Mouse (Mus musculus): ENCODE data around the gene 0610040J01Rik.
"Not testable (repeated sequence)": the region's sequence is repeated elsewhere in the genome, so short reads cannot be mapped to it uniquely, and the experiment has no call there.

Gene 0610040J01Rik

GRCm38 (mm10) chr5:63847541-63848226, 35.5 kb downstream of the 0610040J01Rik start:
- H3K27me3 ChIP-seq (ENCODE audit: control insufficient read depth, insufficient read depth, low read length, poor library complexity, severe bottlenecking): no peaks in the 10 kb centered on the region
- no peaks in the 10 kb centered on the region for H3K36me3 ChIP-seq (ENCODE audit: control insufficient read depth, insufficient read depth, low read length, poor library complexity, severe bottlenecking)
- DNase-seq (ENCODE audit: low read depth, low spot score): no peak

DNA sequence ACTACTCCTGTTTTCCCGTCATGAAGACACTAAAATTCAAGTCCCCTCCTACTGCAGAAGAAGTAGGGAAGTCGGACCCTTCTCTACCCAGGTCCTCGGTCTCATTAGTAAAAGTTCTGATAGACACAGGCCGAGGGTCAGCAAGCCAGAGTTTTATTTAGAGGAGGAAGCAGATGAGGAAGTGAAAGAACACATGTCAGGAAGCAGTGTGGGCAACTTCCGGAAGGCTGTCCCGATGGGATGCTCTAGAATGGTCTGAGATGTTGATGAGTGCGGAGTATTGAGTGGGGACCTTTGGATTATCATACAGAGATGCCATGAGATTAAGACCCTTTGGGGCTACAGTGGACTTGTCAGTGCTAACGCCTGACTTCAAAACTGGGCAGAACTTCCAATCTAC, 46.7 kb downstream of the 0610040J01Rik start:
- peak; percentile 32 for DNase-seq (ENCODE audit: low read depth, low spot score)
- no peaks in the 10 kb centered on the region for H3K27me3 ChIP-seq (ENCODE audit: control insufficient read depth, insufficient read depth, low read length, poor library complexity, severe bottlenecking)
- H3K36me3 ChIP-seq (ENCODE audit: control insufficient read depth, insufficient read depth, low read length, poor library complexity, severe bottlenecking): no peaks in the 10 kb centered on the region

GRCm38 (mm10) chr5:63867421-63867820, 55.3 kb downstream of the 0610040J01Rik start:
- Histone ChIP-seq H3K36me3 (ENCODE audit: control insufficient read depth, insufficient read depth, low read length, poor library complexity, severe bottlenecking) (no peaks in the 10 kb centered on the region), H3K27me3 (ENCODE audit: control insufficient read depth, insufficient read depth, low read length, poor library complexity, severe bottlenecking) (no peaks in the 10 kb centered on the region)
- DNase-seq (ENCODE audit: low read depth, low spot score): no peak

DNA sequence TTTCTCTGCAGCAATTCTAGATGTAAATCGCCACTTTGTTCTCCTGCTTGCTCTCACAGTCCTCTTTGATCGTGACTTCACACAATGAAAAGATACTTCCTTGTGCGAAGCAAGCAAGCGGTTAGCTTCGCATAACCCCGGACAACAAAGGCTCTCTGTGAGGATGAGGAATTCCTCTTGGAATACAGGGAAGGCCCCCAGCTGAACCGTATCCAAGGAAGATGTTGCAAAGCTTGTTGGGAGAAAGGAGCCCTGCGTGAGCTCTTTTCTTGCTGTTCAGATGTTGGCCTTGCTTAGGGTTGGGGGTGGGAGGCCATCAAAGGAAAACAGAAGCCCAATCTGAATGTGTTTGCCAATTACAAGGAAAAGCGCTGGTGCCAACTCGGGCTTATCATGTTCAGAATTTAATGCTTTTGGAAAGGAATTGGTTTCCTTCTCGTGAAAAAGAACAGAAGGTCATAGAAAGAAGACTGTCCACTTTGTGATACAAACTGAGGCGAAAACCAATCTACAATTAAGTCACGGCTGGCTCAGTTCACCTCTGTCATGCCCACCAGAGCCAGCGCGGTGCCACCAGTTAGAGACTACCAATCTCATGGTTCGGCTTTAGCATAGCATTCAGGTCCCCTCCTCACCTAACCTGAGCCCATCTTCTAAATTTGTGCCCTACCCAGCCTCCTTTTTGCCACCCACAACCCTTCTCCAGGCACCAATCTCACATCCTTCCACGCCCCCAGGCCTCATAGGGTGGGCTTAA, 60.2 kb downstream of the 0610040J01Rik start:
- no peak for DNase-seq (ENCODE audit: low read depth, low spot score)
- no peaks in the 10 kb centered on the region for H3K27me3 ChIP-seq (ENCODE audit: control insufficient read depth, insufficient read depth, low read length, poor library complexity, severe bottlenecking)
- H3K36me3 ChIP-seq (ENCODE audit: control insufficient read depth, insufficient read depth, low read length, poor library complexity, severe bottlenecking): no peaks in the 10 kb centered on the region

GRCm38 (mm10) chr5:63874880-63875279, 62.7 kb downstream of the 0610040J01Rik start:
- DNase-seq (ENCODE audit: low read depth, low spot score): peak; percentile 25
- Histone ChIP-seq H3K36me3 (ENCODE audit: control insufficient read depth, insufficient read depth, low read length, poor library complexity, severe bottlenecking) (no peaks in the 10 kb centered on the region), H3K27me3 (ENCODE audit: control insufficient read depth, insufficient read depth, low read length, poor library complexity, severe bottlenecking) (no peaks in the 10 kb centered on the region)

- no peak for DNase-seq (ENCODE audit: low read depth, low spot score)
- Histone ChIP-seq H3K27me3 (ENCODE audit: control insufficient read depth, insufficient read depth, low read length, poor library complexity, severe bottlenecking) (no peaks in the 10 kb centered on the region), H3K36me3 (ENCODE audit: control insufficient read depth, insufficient read depth, low read length, poor library complexity, severe bottlenecking) (no peaks in the 10 kb centered on the region)
These were observed 63.9 kb downstream of the 0610040J01Rik start for GRCm38 (mm10) chr5:63876081-63876480.

DNA sequence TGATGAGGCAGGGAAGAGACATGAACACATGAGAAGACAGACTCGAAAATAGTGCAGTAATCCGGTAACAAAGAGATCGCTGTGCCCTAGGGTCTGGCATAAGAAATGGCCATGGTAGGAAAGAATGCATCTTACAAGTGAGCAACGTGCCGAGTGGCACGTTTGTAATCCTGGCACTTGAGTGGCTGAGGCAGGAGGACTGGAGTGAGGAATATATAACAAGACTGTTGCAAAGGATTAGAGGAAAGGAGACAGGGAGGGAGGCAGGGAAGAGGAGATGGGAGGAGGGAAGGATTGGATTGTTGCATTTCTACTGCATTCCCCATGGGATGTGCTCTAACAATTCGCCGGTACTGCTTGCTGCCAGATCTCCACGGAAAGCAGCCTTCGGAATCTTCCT, 66.9 kb downstream of the 0610040J01Rik start:
- no peak for DNase-seq (ENCODE audit: low read depth, low spot score)
- H3K27me3 ChIP-seq (ENCODE audit: control insufficient read depth, insufficient read depth, low read length, poor library complexity, severe bottlenecking): no peaks in the 10 kb centered on the region
- no peaks in the 10 kb centered on the region for H3K36me3 ChIP-seq (ENCODE audit: control insufficient read depth, insufficient read depth, low read length, poor library complexity, severe bottlenecking)

DNA sequence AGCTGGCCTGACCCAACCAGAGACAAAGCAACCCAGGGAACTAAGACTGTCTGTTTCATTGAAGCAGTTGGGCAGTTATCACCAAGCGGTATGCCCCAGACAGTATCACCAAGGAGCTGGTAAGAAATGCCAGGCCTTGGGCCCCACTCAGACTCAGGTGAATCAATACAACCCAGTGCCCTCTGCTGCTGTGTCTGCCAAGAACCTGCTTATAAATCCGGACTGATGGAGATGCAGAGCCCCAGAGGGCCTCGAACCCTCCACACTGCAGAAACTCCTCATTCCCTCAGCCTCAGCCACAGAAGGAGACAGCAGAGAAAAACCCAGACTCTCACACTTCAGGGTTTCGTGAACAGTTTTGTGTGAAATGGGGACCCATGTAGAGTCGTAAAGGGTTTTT, 74.1 kb downstream of the 0610040J01Rik start:
- H3K27me3 ChIP-seq (ENCODE audit: control insufficient read depth, insufficient read depth, low read length, poor library complexity, severe bottlenecking): no peaks in the 10 kb centered on the region
- H3K36me3 ChIP-seq (ENCODE audit: control insufficient read depth, insufficient read depth, low read length, poor library complexity, severe bottlenecking): no peaks in the 10 kb centered on the region
- DNase-seq (ENCODE audit: low read depth, low spot score): no peak

- DNase-seq (ENCODE audit: low read depth, low spot score): peak; percentile 68
- H3K27me3 ChIP-seq (ENCODE audit: control insufficient read depth, insufficient read depth, low read length, poor library complexity, severe bottlenecking): no peaks in the 10 kb centered on the region
- H3K36me3 ChIP-seq (ENCODE audit: control insufficient read depth, insufficient read depth, low read length, poor library complexity, severe bottlenecking): no peaks in the 10 kb centered on the region
These were observed 74.5 kb downstream of the 0610040J01Rik start for GRCm38 (mm10) chr5:63886709-63887108.

GRCm38 (mm10) chr5:63887111-63887510, 74.9 kb downstream of the 0610040J01Rik start:
- peak; percentile 45 for DNase-seq (ENCODE audit: low read depth, low spot score)
- no peaks in the 10 kb centered on the region for H3K27me3 ChIP-seq (ENCODE audit: control insufficient read depth, insufficient read depth, low read length, poor library complexity, severe bottlenecking)
- no peaks in the 10 kb centered on the region for H3K36me3 ChIP-seq (ENCODE audit: control insufficient read depth, insufficient read depth, low read length, poor library complexity, severe bottlenecking)

DNA sequence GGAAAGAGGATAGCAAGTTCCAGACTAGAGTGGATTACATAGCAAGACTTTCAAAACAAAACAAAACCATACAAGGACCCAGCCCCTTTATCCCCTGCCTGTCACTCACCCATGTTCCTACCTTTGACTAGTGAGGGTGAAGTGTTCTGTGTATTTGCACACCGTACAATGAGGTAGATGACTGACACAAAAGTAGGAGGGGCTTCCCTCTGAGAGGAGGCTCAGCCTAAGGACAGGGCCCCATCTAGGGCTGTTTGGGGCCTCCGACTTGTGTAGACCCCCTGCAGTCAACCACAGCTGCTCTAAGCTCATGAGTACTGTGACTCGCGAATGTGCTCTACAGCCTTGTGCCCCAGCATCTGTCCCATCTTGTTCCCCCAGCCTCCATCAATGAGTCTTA, 79.1 kb downstream of the 0610040J01Rik start:
- DNase-seq (ENCODE audit: low read depth, low spot score): no peak
- Histone ChIP-seq H3K36me3 (ENCODE audit: control insufficient read depth, insufficient read depth, low read length, poor library complexity, severe bottlenecking) (no peaks in the 10 kb centered on the region), H3K27me3 (ENCODE audit: control insufficient read depth, insufficient read depth, low read length, poor library complexity, severe bottlenecking) (no peaks in the 10 kb centered on the region)

DNA sequence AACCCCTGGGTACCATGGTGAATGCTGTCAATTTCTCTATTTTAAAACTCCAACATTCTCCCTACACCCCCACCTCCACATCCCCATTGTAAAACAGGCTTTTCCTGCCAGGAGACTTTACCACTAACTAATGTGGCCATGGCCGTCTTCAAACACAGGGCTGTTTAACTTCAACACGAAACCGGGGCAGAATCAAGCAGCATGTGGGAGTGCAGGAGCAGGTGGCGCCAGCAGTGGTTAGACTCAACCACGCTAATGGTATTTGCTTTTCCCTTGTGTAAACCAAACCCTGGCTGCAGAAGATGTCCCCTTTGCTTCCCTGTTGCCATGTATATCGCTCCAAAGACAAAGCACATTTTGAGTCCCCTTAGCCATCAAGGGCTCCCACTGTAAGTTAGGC, 79.7 kb downstream of the 0610040J01Rik start:
- no peaks in the 10 kb centered on the region for H3K36me3 ChIP-seq (ENCODE audit: control insufficient read depth, insufficient read depth, low read length, poor library complexity, severe bottlenecking)
- H3K27me3 ChIP-seq (ENCODE audit: control insufficient read depth, insufficient read depth, low read length, poor library complexity, severe bottlenecking): no peaks in the 10 kb centered on the region
- no peak for DNase-seq (ENCODE audit: low read depth, low spot score)

- not testable (repeated sequence) for DNase-seq (ENCODE audit: low read depth, low spot score); H3K27me3 ChIP-seq (ENCODE audit: control insufficient read depth, insufficient read depth, low read length, poor library complexity, severe bottlenecking); H3K36me3 ChIP-seq (ENCODE audit: control insufficient read depth, insufficient read depth, low read length, poor library complexity, severe bottlenecking)
These were observed 85.0 kb downstream of the 0610040J01Rik start for GRCm38 (mm10) chr5:63897001-63897819.

DNA sequence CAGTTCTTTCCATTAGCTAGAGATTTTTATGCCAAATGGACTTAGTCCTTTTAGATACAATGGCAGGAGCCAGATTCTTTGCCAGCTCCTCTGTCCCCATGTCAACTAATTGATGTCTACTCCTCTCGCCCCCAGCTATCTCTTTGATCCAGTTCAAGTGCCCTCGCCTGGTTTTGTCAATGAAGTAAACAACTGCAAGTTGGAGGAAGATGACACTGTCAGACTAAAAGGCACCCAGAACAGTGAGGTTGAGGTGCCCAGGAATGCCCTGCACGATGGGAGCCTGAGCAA, 85.6 kb downstream of the 0610040J01Rik start:
- no peak for DNase-seq (ENCODE audit: low read depth, low spot score)
- Histone ChIP-seq H3K27me3 (ENCODE audit: control insufficient read depth, insufficient read depth, low read length, poor library complexity, severe bottlenecking) (no peaks in the 10 kb centered on the region), H3K36me3 (ENCODE audit: control insufficient read depth, insufficient read depth, low read length, poor library complexity, severe bottlenecking) (no peaks in the 10 kb centered on the region)

DNA sequence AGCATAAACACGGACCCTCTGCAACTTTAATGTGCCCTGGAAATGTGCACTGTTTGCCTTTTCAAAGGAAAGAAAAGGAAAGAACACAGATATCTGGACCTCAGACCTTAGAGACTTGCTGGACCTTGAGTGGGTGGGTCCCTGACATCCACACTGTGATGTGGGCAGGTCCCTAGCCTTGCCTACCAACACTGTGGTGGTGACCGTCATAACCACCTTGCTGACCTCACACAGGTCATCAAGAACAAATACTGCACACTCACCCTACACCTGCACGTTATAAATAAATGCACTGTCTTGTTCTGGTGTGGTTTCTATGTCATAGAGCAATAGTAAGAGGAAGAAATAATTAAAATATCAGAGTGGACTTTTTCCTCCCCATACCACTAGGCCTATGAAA, 91.2 kb downstream of the 0610040J01Rik start:
- Histone ChIP-seq H3K27me3 (ENCODE audit: control insufficient read depth, insufficient read depth, low read length, poor library complexity, severe bottlenecking) (no peaks in the 10 kb centered on the region), H3K36me3 (ENCODE audit: control insufficient read depth, insufficient read depth, low read length, poor library complexity, severe bottlenecking) (no peaks in the 10 kb centered on the region)
- no peak for DNase-seq (ENCODE audit: low read depth, low spot score)
